Mouse (Mus musculus) forebrain, embryonic 11.5 days (tissue): ENCODE results near the gene Celsr3. TPM values are rescaled to one million over a fixed set of nuclear protein-coding genes. Genes with fewer than 3 reads are reported as not detected.

ENCODE experiments used
- ATAC-seq: fragments of 200-750 bp; cut with Nextera tagmentation; replicated peaks from 2 replicates; pipeline ENCODE4 v1.8.0; 2017; ENCODE audit warnings: moderate TSS enrichment; ENCODE audit not compliant: low FRiP score
- DNase-seq: peaks from one replicate; pipeline ENCODE4 v3.0.0-alpha.2; 2017; ENCODE audit warnings: low spot score
- H3K27ac ChIP-seq: fragments of 300-500 bp; sonication (generic); 2 replicates; pipeline ENCODE4 v1.5.1; 2014; ENCODE audit warnings: low read depth, low read length
- H3K27me3 ChIP-seq: fragments of 300-500 bp; sonication (generic); 2 replicates; pipeline ENCODE4 v1.6.1; 2014; ENCODE audit warnings: mild to moderate bottlenecking, low read length, mixed read lengths; ENCODE audit not compliant: control insufficient read depth, insufficient read depth
- H3K36me3 ChIP-seq: fragments of 300-500 bp; sonication (generic); 2 replicates; pipeline ENCODE4 v1.6.1; 2014; ENCODE audit warnings: mild to moderate bottlenecking, low read length, moderate library complexity, mixed read lengths; ENCODE audit not compliant: control insufficient read depth, insufficient read depth
- H3K4me1 ChIP-seq: fragments of 300-500 bp; sonication (generic); replicated peaks from 2 replicates; pipeline ENCODE4 v1.6.1; 2014; ENCODE audit warnings: low read length, mixed read lengths; ENCODE audit not compliant: control insufficient read depth, insufficient read depth
- H3K4me2 ChIP-seq: fragments of 300-500 bp; sonication (generic); 2 replicates; pipeline ENCODE4 v1.6.1; 2014; ENCODE audit warnings: low read depth, mild to moderate bottlenecking, low read length, moderate library complexity, mixed read lengths; ENCODE audit not compliant: severe bottlenecking
- H3K4me3 ChIP-seq: fragments of 300-500 bp; sonication (generic); 2 replicates; pipeline ENCODE4 v1.5.1; 2014; ENCODE audit warnings: low read depth, low read length
- H3K9ac ChIP-seq: fragments of 300-500 bp; sonication (generic); 2 replicates; pipeline ENCODE4 v1.6.1; 2014; ENCODE audit warnings: low read length
- H3K9me3 ChIP-seq: fragments of 300-500 bp; sonication (generic); 2 replicates; pipeline ENCODE4 v1.6.1; 2016; ENCODE audit warnings: low read length, mixed read lengths; ENCODE audit not compliant: control insufficient read depth
- WGBS: fragments of 180-500 bp; shearing (Covaris S2); extraction: QIAGEN DNeasy Blood & Tissue Kit; methylation state at CpG from one replicate; pipeline ENCODE4 v1.1.7; 2014; 5-methylcytosine and 5-hydroxymethylcytosine counted together
- polyA plus RNA-seq: library from polyadenylated mRNA; unstranded; fragments of >200 nt; fragmentation: Nextera tagmentation; extraction: Ambion mirVana; gene quantifications from 2 replicates; pipeline ENCODE4 v1.2.1, GENCODE M21; 2014

The Celsr3 gene
- polyA plus RNA-seq, 1 experiment from 2014 or later, result 6.9 TPM

DNA sequence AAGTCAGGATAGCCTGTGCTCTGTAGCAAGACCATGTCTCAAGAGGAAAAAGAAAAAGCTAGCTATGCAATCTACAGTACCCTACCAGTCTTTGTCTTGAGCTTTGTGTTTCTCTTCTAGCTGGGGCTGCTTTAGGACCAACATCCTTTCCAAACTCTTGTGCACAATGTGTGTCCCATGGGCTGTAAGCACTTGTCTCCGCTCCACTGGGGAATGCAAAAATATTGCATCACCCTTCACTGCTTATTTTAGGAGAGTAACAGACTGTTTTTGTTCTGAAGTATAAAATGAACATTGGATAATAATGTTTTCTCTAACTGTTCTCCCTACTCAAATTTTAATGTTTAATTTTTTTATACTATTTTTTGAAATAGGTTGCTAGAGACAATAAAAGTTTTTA, 39.6 kb upstream of the Celsr3 start:
- Histone ChIP-seq H3K27ac (no peak overlapping the region), H3K9me3 (no peaks in the 10 kb centered on the region), H3K36me3 (no peaks in the 10 kb centered on the region), H3K4me2 (no peak overlapping the region; the same call in 1 of the 2 replicates), H3K9ac (no peak overlapping the region), H3K4me3 (no peak overlapping the region), H3K4me1 (peaks cover 15% of the 10 kb centered on the region), H3K27me3 (no peaks in the 10 kb centered on the region)
- 93% methylated on average over 1 of the region's 1 CpGs for WGBS
- DNase-seq, result no peak
- ATAC-seq, result no peak

DNA sequence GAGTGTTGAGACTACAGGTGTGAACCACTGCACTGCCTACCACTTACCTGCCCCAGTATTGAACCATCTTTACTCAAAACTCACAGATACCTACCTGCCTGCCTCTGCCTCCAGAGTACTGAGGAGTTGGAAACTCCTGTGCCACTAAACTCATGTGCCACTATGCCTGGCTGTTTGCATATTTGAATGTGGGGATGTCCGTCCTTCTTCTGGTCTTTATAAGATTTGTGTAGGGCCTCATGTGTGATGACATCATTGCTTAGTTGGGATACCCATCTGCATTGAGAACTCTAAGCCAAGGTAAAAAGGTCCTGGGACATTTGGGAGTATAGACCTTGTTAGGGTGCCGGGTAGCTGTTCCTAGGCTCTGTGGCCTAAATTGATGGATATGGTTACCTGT, 39.0 kb upstream of the Celsr3 start:
- WGBS, result 93% methylated on average over 2 of the region's 2 CpGs
- no peak overlapping the region for H3K4me2 ChIP-seq
- H3K27me3 ChIP-seq, result no peaks in the 10 kb centered on the region

DNA sequence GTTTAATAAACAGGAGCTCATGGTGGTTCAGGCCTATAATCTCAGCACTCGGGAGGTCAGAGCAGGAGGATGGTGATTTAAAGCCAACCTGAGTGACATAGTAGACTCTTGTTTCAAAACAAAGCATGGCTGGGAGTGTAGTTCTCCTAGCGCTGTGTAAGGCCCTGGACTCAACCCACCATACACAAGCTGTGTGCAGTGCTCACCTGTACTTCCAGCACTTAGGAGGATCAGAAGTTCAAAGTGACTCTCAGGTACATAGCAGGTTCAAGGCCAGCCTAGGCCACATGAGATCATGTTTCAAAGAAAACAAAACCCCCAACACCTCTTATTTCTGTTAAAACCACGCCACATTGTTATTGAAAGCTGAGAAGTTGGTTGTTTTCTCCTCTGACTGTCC, 37.4 kb upstream of the Celsr3 start:
- Histone ChIP-seq H3K4me2 (no peak overlapping the region), H3K4me3 (no peak overlapping the region), H3K36me3 (no peaks in the 10 kb centered on the region), H3K4me1 (peaks cover 15% of the 10 kb centered on the region), H3K27me3 (no peaks in the 10 kb centered on the region), H3K9me3 (no peaks in the 10 kb centered on the region), H3K27ac (no peak overlapping the region), H3K9ac (no peak overlapping the region)
- ATAC-seq (no peak), DNase-seq (no peak)
- 80% methylated on average over 3 of the region's 3 CpGs for WGBS

More for the DNA sequence above, 39.0 kb upstream of the Celsr3 start:
- ATAC-seq, result no peak
- Histone ChIP-seq H3K4me3 (no peak overlapping the region), H3K27ac (no peak overlapping the region), H3K36me3 (no peaks in the 10 kb centered on the region), H3K9me3 (no peaks in the 10 kb centered on the region), H3K4me1 (peaks cover 15% of the 10 kb centered on the region), H3K9ac (no peak overlapping the region)
- no peak for DNase-seq

- no peak for ATAC-seq
- Histone ChIP-seq H3K36me3 (peaks cover 2% of the 10 kb centered on the region; the same call in 1 of the 2 replicates), H3K9me3 (no peaks in the 10 kb centered on the region), H3K27me3 (no peaks in the 10 kb centered on the region), H3K4me3 (no peak overlapping the region), H3K4me1 (peaks cover 9% of the 10 kb centered on the region; the same call in 1 of the 2 replicates), H3K9ac (no peak overlapping the region), H3K4me2 (no peak overlapping the region), H3K27ac (no peak overlapping the region)
- no peak for DNase-seq
- WGBS, result 83% methylated on average over 1 of the region's 1 CpGs
These were observed 33.8 kb upstream of the Celsr3 start for GRCm38 (mm10) chr9:108792307-108792706.

DNA sequence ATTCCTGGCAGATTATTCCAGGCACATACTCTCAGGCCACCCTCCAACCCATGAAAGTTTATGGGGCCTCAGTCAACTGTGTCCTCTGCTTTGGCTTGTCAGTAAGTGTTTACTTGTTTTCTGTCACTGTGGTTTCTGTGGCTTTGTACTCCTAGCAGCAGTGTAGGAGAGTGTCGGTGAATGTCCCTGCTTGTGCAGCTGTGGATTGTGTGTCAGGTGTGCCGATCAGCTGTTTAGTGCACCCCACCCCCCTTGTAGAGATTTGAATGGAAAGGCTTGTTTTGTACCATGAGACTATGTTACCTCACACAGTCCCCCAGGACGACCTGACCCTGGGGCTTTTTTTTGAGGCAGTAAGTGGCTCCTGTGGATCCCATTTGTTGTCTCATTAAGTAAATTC, 33.4 kb upstream of the Celsr3 start:
- ATAC-seq, result no peak
- Histone ChIP-seq H3K27ac (no peak overlapping the region), H3K27me3 (no peaks in the 10 kb centered on the region), H3K36me3 (peaks cover 2% of the 10 kb centered on the region; the same call in 1 of the 2 replicates), H3K4me1 (peaks cover 7% of the 10 kb centered on the region; the same call in 1 of the 2 replicates), H3K9ac (no peak overlapping the region), H3K9me3 (no peaks in the 10 kb centered on the region), H3K4me3 (no peak overlapping the region), H3K4me2 (no peak overlapping the region)
- no peak for DNase-seq
- 45% methylated on average over 3 of the region's 3 CpGs for WGBS

GRCm38 (mm10) chr9:108795281-108795680, 30.8 kb upstream of the Celsr3 start:
- Histone ChIP-seq H3K4me1 (peaks cover 6% of the 10 kb centered on the region; the same call in 1 of the 2 replicates), H3K4me2 (no peak overlapping the region), H3K9ac (no peak overlapping the region), H3K27ac (no peak overlapping the region), H3K36me3 (peaks cover 2% of the 10 kb centered on the region; the same call in 1 of the 2 replicates), H3K4me3 (no peak overlapping the region), H3K9me3 (no peaks in the 10 kb centered on the region), H3K27me3 (no peaks in the 10 kb centered on the region)
- ATAC-seq (no peak), DNase-seq (no peak)
- WGBS, result 62% methylated on average over 2 of the region's 2 CpGs

GRCm38 (mm10) chr9:108795762-108796161, 30.4 kb upstream of the Celsr3 start:
- WGBS, result 36% methylated on average over 11 of the region's 11 CpGs
- no peak for DNase-seq
- H3K4me2 ChIP-seq, result no peak overlapping the region

GRCm38 (mm10) chr9:108796351-108796981, 29.7 kb upstream of the Celsr3 start:
- no peaks in the 10 kb centered on the region for H3K9me3 ChIP-seq
- H3K27ac ChIP-seq, result no peak overlapping the region
- H3K9ac ChIP-seq, result no peak overlapping the region
- WGBS, result 70% methylated on average over 4 of the region's 4 CpGs
- H3K27me3 ChIP-seq, result no peaks in the 10 kb centered on the region
- peaks cover 6% of the 10 kb centered on the region; the same call in 1 of the 2 replicates for H3K4me1 ChIP-seq
- ATAC-seq (no peak), DNase-seq (no peak)
- no peak overlapping the region for H3K4me2 ChIP-seq
- peaks cover 4% of the 10 kb centered on the region; the same call in 1 of the 2 replicates for H3K36me3 ChIP-seq
- no peak overlapping the region for H3K4me3 ChIP-seq

More at GRCm38 (mm10) chr9:108795762-108796161, 30.4 kb upstream of the Celsr3 start:
- no peak overlapping the region for H3K27ac ChIP-seq
- no peaks in the 10 kb centered on the region for H3K9me3 ChIP-seq
- H3K4me1 ChIP-seq, result peaks cover 6% of the 10 kb centered on the region; the same call in 1 of the 2 replicates
- ATAC-seq, result peak; percentile 42; the same call in 1 of the 2 replicates
- H3K27me3 ChIP-seq, result no peaks in the 10 kb centered on the region
- H3K36me3 ChIP-seq, result peaks cover 2% of the 10 kb centered on the region; the same call in 1 of the 2 replicates
- no peak overlapping the region for H3K4me3 ChIP-seq
- no peak overlapping the region for H3K9ac ChIP-seq

- WGBS, result 89% methylated on average over 7 of the region's 7 CpGs
- Histone ChIP-seq H3K27ac (no peak overlapping the region), H3K4me3 (no peak overlapping the region), H3K4me1 (peaks cover 6% of the 10 kb centered on the region; the same call in 1 of the 2 replicates), H3K9ac (no peak overlapping the region), H3K4me2 (no peak overlapping the region), H3K9me3 (no peaks in the 10 kb centered on the region), H3K27me3 (no peaks in the 10 kb centered on the region), H3K36me3 (peaks cover 4% of the 10 kb centered on the region; the same call in 1 of the 2 replicates)
- ATAC-seq (no peak), DNase-seq (no peak)
These were observed 28.6 kb upstream of the Celsr3 start for GRCm38 (mm10) chr9:108797477-108797876.
